Comparison of ENCODE assay signal across 16 mouse cellular contexts in genomic region chr1:68115721-68116120, GRCm38 (mm10).
"Had no signal": no experiment of that assay in that cellular context is flagged by ENCODE, and none has a peak within 500 bp of the region (broad histone marks: within the 10 kb centered on the region; RNA-seq: fewer than 3 reads in every experiment).

No protein-coding gene starts in this region.

- H3K36me3 ChIP-seq: neural tube, embryonic 13.5 days; neural tube, embryonic 15.5 days; stomach, embryonic 15.5 days had no signal

- H3K9ac ChIP-seq: neural tube, embryonic 13.5 days; neural tube, embryonic 15.5 days; stomach, embryonic 15.5 days had no signal

- H3K9me3 ChIP-seq: neural tube, embryonic 13.5 days; neural tube, embryonic 15.5 days; stomach, embryonic 15.5 days had no signal

- H3K27me3 ChIP-seq: neural tube, embryonic 13.5 days; neural tube, embryonic 15.5 days; stomach, embryonic 15.5 days had no signal

- H3K4me3 ChIP-seq: neural tube, embryonic 13.5 days; neural tube, embryonic 15.5 days; stomach, embryonic 15.5 days had no signal

- DNase-seq: retina, postnatal 1 day; right cerebral cortex, adult 18-20 months; right cerebral cortex, postnatal 14 days; right cerebral cortex, postnatal 25 days; right cerebral cortex, postnatal 4 days; spleen, adult 18-20 months; thymus, adult 18-20 months; thymus, adult 2 months; thymus, postnatal 14 days; thymus, postnatal 25 days; thymus, postnatal 36 days; thymus, postnatal 4 days had no signal

- H3K4me1 ChIP-seq: stomach, embryonic 15.5 days had no signal

- H3K27ac ChIP-seq: neural tube, embryonic 13.5 days; neural tube, embryonic 15.5 days; stomach, embryonic 15.5 days; stomach, postnatal 0 days had no signal

- H3K4me2 ChIP-seq: neural tube, embryonic 13.5 days; neural tube, embryonic 15.5 days; stomach, embryonic 15.5 days had no signal
